Comparison of ENCODE assay signal across 15 mouse cellular contexts in genomic region chr19:10167951-10168350, GRCm38 (mm10).
"Had no signal": no experiment of that assay in that cellular context is flagged by ENCODE, and none has a peak within 500 bp of the region (broad histone marks: within the 10 kb centered on the region; RNA-seq: fewer than 3 reads in every experiment).

No protein-coding gene starts in this region.

- DNase-seq: retina, postnatal 1 day; right cerebral cortex, adult 18-20 months; right cerebral cortex, postnatal 14 days; right cerebral cortex, postnatal 25 days; right cerebral cortex, postnatal 4 days; spleen, adult 18-20 months; thymus, adult 18-20 months; thymus, adult 2 months; thymus, postnatal 14 days; thymus, postnatal 25 days; thymus, postnatal 36 days; thymus, postnatal 4 days had no signal

- H3K9me3 ChIP-seq: neural tube, embryonic 15.5 days; stomach, embryonic 15.5 days had no signal

- H3K4me3 ChIP-seq: neural tube, embryonic 15.5 days; stomach, embryonic 15.5 days had no signal

- H3K4me2 ChIP-seq: neural tube, embryonic 15.5 days; stomach, embryonic 15.5 days had no signal

- H3K27me3 ChIP-seq: neural tube, embryonic 15.5 days; stomach, embryonic 15.5 days had no signal

- H3K36me3 ChIP-seq: neural tube, embryonic 15.5 days; stomach, embryonic 15.5 days had no signal

- H3K9ac ChIP-seq: neural tube, embryonic 15.5 days; stomach, embryonic 15.5 days had no signal

- H3K27ac ChIP-seq: neural tube, embryonic 15.5 days; stomach, embryonic 15.5 days; stomach, postnatal 0 days had no signal

- H3K4me1 ChIP-seq: neural tube, embryonic 15.5 days; stomach, embryonic 15.5 days had no signal
